Mouse (Mus musculus): ENCODE data around the gene Rbm47. TPM values are rescaled to one million over a fixed set of nuclear protein-coding genes. Genes with fewer than 3 reads are reported as not detected.

Gene Rbm47
- total RNA-seq, 2 experiments from 2014 or later, result 0.83 to 0.96 TPM

- intact Hi-C loops (cut with DNase I), result no loop called here
Observed at GRCm38 (mm10) chr5:66089600-66089999, 83.3 kb downstream of the Rbm47 start.

GRCm38 (mm10) chr5:66088902-66089295 lies 84.0 kb downstream of the Rbm47 start:
- no peak for DNase-seq
- intact Hi-C loops (cut with DNase I), result no loop called here

More at GRCm38 (mm10) chr5:66089600-66089999, 83.3 kb downstream of the Rbm47 start:
- DNase-seq, result no peak

- intact Hi-C loops (cut with DNase I), result no loop called here
- no peak for DNase-seq
Observed at GRCm38 (mm10) chr5:66088247-66088901, 84.5 kb downstream of the Rbm47 start.

- no peak for DNase-seq
- intact Hi-C loops (cut with DNase I), result no loop called here
Observed at GRCm38 (mm10) chr5:66086952-66087351, 86.0 kb downstream of the Rbm47 start.

- no peak for DNase-seq
Observed at GRCm38 (mm10) chr5:66086304-66086703, 86.6 kb downstream of the Rbm47 start.

GRCm38 (mm10) chr5:66085478-66085877 lies 87.4 kb downstream of the Rbm47 start:
- intact Hi-C loops (cut with DNase I), result no loop called here
- no peak for DNase-seq

More at GRCm38 (mm10) chr5:66086304-66086703, 86.6 kb downstream of the Rbm47 start:
- intact Hi-C loops (cut with DNase I), result no loop called here

- no peak for DNase-seq
- intact Hi-C loops (cut with DNase I), result no loop called here
Observed at GRCm38 (mm10) chr5:66084541-66084940, 88.4 kb downstream of the Rbm47 start.

- intact Hi-C loops (cut with DNase I), result no loop called here
- DNase-seq, result peak; percentile 43
Observed at GRCm38 (mm10) chr5:66083350-66083749, 89.6 kb downstream of the Rbm47 start.

GRCm38 (mm10) chr5:66082229-66082572 lies 90.7 kb downstream of the Rbm47 start:
- intact Hi-C loops (cut with DNase I), result no loop called here
- no peak for DNase-seq

- intact Hi-C loops (cut with DNase I), result no loop called here
- no peak for DNase-seq
Observed at GRCm38 (mm10) chr5:66081443-66082228, 91.3 kb downstream of the Rbm47 start.

- no peak for DNase-seq
- intact Hi-C loops (cut with DNase I), result no loop called here
Observed at GRCm38 (mm10) chr5:66080529-66081220, 92.2 kb downstream of the Rbm47 start.

- DNase-seq, result no peak
- intact Hi-C loops (cut with DNase I), result no loop called here
Observed at GRCm38 (mm10) chr5:66079358-66080179, 93.3 kb downstream of the Rbm47 start.

- intact Hi-C loops (cut with DNase I), result no loop called here
- DNase-seq, result no peak
Observed at GRCm38 (mm10) chr5:66078491-66079012, 94.4 kb downstream of the Rbm47 start.

GRCm38 (mm10) chr5:66077416-66077815 lies 95.5 kb downstream of the Rbm47 start:
- intact Hi-C loops (cut with DNase I), result no loop called here
- no peak for DNase-seq

GRCm38 (mm10) chr5:66076685-66077301 lies 96.1 kb downstream of the Rbm47 start:
- intact Hi-C loops (cut with DNase I), result no loop called here
- DNase-seq, result no peak

GRCm38 (mm10) chr5:66075906-66076305 lies 97.0 kb downstream of the Rbm47 start:
- no peak for DNase-seq
- intact Hi-C loops (cut with DNase I), result no loop called here

GRCm38 (mm10) chr5:66075032-66075488 lies 97.9 kb downstream of the Rbm47 start:
- no peak for DNase-seq
- intact Hi-C loops (cut with DNase I), result no loop called here

GRCm38 (mm10) chr5:66074235-66074634 lies 98.7 kb downstream of the Rbm47 start:
- DNase-seq, result no peak
- intact Hi-C loops (cut with DNase I), result no loop called here

- DNase-seq, result no peak
- intact Hi-C loops (cut with DNase I), result no loop called here
Observed at GRCm38 (mm10) chr5:66073604-66074164, 99.2 kb downstream of the Rbm47 start.

- intact Hi-C loops (cut with DNase I), result no loop called here
- DNase-seq, result no peak
Observed at GRCm38 (mm10) chr5:66071722-66072121, 101.2 kb downstream of the Rbm47 start.

Data from left cerebral cortex, postnatal 4 days (tissue).